Mouse (Mus musculus) urinary bladder, adult 18-20 months (tissue): ENCODE data around the gene Gtsf1l.
A peak's percentile ranks its signal among the peaks of the same experiment; 100 is the strongest.

Source experiments
- DNase-seq, 2 experiments: peaks; one replicate each; pipeline ENCODE4 v3.0.0; 2022; ENCODE audit warnings: low spot score in 2 of 2, mixed read lengths in 2 of 2

Gene Gtsf1l

DNA sequence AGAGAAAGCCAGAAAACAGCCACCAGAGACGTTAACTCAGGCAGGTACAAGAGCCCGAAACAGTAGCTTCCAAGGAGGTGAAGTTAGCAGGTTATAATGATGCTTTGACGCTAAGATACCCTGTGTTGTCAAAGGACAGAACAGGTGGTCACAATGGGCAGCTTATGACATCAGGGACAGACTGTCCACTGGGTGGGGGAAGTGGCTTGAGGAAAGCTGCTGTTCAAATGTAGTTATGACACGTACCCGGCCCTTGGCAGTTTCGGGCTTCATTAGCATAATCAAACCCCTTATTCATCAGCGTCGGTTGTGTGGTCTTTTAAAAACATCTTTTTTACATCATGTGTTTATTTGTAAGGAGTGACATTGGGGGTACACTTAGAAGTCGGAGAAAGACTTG is at the start of gene Gtsf1l:
Gtsf1l (minus strand) TSS at position 128 of the 400 bp plus-strand sequence.
- no peak for DNase-seq

DNA sequence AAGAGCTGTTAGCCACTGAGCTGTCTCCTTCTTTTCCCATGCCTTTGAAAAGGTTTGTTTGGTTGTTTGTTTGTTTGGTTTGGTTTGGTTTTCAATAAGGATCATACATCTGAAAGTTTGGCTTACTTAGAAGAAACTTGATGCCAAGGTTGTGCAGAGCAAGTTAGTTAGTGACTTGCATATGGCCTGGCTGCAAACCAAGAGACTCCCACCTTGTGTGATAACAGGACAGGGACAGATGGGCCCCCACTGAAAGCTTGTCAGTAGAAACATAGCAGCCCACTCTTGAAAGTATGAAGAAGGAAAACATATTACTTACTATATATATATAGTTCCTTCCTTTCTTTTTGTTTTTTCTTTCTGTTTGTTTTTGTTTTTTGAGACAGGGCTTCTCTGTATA is 49.3 kb upstream of the Gtsf1l start:
- no peak for DNase-seq

DNA sequence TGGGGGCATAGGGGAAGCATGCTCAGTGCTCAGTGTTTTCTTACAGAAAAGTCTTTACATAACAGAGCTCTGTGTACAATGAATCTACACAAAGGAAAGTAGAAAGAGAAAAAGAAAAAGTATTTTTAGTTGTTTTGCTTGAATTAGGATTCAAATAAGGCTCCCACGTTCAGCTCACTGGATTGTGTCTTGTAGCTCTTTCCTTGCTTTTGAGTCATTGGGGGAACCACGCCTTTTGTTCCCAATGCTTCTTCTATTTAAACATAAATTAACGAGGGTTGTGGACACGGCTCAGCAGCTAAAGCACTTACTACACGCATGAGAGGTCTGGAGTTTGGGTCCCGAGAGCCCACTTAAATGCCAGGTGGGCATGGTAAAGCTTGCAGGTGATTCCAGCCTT is 48.3 kb upstream of the Gtsf1l start:
- DNase-seq: no peak

DNA sequence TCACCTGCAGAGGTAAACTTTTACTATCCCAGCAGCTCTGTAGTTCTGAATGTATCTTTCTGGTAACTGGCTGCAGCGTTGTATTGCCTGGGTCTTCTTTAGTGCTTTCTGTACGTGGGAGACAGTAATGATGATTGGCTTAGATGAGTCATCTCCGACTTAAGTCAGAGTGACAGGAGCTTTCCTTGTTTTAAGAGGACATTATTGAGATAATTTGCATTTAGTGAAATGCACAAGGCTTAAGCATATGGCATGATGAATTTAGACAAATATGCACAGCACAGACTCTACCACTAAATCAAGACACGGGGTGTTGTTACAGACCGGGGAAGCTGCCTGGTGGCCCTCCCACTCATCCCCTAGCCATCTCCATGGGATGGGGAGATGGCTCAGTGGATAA is 44.7 kb upstream of the Gtsf1l start:
- DNase-seq: no peak

DNA sequence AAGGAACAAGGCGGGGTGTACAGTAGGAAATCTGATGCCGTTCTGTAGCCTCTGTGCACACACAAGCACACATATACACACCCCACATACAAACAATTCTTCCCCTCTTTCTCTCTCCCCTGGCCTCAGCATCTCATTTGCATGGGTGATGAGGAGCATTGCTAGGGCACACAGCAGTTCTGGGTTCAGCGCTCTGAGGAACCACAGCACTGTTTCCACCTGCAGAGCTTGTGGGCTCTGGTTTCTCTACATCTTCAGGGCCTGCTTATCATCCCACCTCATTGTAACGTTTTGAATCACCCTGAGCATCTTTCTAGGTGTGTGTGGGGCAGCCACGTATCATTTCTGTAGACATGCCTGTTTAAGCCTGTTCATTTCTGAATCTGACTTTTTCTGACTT is 43.2 kb upstream of the Gtsf1l start:
- DNase-seq: no peak

DNA sequence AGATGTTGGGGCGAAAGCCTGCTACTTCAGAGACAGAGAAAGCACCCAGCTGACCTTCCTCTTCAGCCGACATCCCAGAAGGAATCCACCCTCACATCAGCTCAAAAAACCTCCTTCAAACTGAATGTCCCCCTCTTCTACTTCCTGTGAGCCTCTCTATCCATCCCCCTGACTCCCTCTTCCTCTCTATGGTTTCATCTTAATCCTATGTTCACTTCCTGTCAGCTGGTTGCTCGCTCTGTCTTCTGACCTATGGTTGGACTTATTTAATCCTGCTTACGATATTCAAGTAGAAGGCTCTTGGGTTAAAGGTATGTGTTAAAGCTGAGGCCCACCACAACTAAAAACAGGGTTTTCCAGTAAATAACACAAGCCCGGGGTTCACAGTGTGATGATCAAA is 35.8 kb upstream of the Gtsf1l start:
- no peak for DNase-seq

DNA sequence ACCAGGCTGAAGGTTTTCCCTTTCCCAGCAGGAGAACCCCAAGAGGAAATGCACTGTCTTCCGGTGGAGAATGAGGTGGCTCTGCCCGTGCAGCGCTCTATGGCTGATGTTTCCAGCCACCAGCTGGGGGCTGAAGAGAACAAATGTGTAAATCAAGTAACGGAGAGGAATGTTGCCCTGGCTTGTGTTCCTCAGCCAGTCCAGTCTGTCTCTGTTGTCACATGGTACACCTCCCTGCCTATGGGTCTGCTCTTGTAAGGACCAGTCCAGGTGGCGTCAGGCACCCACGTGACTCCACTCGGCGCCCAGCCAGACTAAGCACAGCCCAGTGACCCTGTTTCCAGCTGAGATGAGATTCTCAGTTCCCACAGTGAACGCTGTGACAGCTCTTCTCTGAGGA is 34.7 kb upstream of the Gtsf1l start:
- no peak for DNase-seq

DNA sequence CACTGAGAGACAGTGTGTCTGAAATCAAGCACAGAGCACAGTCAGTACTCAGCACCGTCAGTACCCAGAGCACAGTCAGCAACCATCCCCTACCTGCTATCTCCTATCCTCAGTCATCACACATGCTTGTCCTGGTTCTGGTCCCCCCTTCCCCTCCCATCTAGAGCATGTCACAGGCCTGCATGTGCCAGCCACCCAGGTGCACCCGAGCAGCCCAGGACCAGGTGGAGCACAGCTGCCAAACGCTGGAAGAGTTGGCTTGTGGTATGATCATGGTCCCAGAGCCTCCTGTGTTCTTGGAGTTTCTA is 33.7 kb upstream of the Gtsf1l start:
- DNase-seq: no peak

DNA sequence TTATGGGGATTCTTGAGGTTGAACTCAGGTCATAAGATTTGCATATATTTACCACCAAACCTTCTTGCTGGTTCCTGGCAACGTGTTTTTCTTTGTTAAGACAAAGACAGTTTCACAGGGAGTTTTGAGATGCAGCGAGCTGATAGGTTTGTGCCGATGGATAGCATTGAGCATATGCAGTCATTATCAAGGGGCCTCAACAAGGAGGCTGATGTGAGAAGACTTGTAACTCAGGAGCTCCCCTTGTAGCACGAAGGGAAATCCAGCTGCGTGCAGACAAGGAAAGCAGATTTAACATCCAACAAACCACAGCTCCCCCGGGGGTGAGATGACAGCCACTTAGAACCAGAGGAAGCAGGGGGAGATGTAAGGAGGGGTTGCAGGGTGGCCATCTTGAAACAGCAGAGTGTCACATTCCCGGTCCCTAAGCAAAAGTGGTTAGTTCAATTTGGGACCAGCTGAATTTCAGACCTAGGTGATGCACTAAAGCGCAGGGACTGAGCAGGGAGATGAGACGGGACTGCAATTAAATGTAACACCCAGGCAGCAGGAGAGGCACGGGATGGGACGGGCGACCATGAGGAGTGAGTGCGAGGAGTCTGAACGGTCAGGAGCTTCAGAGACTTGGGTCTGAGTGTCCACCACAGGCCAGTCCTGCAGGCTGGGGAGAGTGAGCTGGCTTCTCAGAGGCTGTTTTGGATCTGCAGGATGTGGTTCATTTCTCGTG is 33.1 kb upstream of the Gtsf1l start:
- no peak for DNase-seq

DNA sequence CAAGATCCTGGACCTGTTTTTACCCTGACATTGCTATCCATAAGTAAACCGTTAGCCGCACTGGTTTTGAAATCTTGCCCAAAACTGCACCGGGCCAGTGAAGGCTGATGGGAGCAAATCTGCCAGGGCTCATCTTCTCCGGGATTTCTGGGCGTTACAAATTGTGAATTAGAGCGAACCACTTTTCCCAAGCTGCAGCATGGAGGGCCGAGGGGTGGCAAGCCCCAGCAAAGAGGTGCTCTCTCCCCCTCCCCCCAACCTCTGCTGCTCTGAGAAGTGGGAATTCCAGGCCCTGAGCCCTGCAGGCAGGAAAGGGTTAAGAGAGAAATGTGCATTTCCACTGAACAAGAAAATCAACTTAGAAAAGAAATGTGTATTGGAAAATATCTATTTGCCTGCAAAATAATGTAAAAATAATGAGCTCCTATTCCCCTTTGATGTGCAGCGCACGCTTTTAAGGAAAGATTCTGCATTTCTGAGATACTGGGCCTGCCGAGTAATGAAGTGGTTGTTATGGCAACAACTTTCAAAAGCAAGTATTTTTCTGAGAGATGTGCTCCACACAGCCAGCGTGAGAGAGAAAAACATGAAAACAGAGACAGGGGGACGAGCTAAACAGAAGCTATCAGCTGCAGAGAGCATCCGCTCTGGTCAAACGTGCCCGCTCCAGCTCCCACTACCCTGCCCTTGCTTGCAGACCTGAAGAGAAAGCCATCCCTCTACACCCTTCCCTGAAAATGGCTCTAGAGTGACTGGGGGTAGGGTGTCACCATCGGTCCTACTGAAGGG is 24.0 kb upstream of the Gtsf1l start:
- no peak for DNase-seq

DNA sequence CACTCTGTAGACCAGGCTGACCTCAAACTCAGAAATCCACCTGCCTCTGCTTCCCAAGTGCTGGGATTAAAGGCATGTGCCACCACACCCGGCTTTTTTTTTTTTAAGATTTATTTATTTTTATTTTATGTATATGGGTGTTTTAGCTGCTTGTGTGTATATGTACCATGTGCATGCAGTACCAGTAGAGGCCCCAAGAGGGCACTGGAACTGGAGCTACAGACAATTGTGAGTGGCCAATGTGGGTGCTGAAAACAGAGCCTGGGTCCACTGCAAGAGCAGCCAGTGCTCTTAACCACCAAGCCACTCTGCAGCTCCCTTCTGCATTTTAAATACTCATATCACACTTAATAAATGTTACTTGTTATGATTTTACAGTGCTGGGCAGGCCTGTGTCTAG is 23.1 kb upstream of the Gtsf1l start:
- no peak for DNase-seq

DNA sequence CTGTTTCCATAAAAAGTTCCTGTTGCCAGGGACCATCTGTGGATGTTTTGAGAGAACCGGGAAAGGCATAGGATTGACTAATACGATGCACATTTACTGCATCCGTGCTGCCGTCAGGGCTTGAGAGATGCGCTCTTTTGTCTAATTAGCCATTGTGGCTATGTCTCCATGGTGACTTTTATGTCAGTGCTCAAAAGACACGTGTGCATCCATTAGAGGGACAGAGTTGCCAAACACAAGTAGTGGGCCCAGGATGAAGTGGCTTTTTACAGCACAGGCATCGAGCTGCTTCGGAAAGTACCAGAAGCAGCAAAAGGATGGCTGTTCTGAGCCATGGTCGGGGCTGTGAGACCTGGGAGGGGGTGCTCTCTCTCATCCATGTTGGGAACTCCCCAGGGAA is 20.7 kb upstream of the Gtsf1l start:
- no peak for DNase-seq

DNA sequence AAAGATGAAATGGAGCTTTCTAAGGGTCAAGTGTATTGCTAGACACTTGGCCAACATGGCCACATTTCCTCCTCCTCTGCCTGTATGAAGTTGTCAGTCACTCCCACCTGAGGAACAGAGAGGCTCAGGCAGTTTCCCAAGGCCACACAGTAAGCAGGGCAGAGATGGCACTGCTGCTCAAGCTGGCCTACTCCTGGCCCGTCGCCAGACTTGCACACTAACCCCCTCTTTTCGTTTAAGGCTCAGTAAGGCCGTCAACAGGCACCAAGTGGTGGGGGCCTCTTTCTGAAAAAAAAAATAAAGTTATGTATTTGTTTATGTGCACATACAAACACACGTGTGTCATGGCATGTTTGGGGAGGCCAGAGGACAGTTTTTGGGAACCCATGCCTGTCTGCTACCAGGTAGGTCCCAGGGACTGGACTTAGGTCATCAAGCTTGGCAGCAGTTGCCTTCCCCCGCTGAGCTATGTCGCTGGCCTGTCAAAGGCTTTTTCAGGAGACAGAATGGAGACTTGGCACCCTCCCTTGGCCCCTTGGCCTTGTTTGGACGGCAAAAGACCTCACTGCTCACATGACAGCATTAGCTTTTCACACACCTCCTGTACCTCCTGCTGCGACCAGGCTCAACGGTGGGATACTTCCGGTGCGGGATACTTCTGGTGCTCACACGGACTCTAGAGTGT is 16.6 kb upstream of the Gtsf1l start:
- DNase-seq: no peak

DNA sequence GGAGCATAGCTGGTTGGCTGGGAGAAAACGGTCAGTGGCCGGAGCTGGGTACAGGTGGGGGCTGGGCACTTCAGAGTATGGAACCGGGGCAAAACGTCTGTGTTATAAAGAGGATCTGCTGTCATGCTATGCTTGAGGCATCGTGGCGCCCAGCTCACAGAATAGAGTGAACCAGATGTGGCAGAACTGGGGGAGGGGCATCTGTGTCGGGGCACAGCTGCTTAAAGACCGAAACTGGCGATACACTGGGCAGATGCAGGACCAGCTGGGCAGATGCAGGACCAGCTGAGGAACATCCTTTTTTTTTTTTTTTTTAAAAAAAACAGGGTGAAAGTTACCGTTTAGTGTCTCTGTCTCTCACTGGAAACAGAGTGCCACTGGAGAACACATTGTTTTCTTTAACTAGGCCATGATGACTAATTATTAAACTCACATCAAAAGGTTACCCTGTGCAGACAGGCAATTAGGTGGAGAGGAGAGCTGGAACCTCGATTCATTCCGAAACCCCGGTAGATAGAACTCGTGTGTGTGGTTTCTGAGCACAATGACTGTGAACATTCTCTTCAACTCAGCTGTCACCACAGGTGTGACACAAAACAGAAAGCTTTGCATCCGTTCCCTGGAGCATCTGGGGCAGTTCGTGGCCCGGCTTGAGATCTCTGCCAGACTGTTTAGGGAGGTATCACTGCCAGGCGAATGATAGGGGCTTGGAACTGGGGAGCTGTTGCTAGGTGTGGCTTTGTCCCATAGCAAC is 15.4 kb upstream of the Gtsf1l start:
- DNase-seq: no peak

DNA sequence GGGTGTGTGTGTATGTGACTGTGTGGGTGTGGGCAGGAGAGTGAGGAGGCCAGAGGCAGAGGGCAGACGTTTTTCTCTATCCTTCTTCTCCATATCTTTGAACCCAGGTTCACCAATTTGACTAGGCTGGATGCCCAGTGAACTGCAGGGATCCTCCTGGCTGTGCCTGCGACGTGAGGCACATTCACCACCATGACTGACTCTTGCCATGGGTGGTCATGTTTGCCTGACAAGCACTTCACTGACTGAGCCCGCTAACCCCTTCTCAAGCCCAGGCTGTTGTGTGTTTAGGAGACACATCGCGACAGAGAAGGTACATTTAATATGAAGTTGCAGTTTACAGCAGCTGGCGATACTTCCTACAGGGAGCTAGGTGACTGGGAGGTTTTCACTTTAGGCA is 14.6 kb upstream of the Gtsf1l start:
- no peak for DNase-seq

DNA sequence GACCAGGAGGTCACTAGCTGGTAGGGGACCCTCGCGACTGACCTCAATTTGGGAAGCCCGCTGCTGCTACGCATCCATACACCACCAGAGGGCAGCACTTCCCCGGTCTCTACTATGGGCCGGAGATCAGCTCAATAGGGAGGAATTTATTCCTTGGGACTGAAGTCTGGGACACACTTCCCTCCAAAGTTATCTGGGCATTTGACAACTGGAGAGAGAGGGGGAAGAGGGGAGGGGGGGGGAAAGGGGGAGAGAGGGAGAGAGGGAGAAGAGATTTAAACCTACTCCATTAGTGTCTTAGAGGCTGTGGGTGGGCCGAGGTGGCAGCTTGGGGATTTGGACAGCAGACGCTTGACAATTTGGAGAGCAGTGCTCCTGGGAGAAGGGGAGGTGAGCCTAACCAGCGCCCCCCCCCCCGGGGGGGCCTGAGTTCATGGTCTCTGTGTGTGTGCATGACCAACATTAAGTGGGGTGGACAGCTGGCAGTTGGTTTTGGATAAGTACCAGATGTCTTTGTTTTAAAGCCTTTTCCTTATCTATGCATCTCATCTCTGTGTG is 14.1 kb upstream of the Gtsf1l start:
- DNase-seq: peak; percentile 29 to 60

DNA sequence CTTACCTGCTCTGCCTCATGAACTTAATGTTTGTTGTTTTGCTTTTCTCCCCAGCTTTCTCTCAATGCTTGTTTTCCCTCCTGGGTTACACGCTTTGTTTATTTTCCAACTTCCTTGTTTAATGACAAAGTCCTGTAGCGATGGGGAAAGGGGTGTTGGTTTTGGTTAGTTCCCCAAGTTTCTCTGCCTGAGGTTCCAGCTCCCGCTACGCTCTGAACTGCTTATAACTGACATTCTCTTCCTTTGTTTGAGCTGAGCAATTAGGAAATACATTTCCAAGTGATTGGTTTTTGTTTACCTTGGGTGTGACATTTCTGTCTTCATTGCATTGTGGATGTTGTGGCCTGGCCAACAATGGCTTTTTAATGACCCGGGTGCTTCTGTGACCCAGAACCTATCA is 12.9 kb upstream of the Gtsf1l start:
- DNase-seq: no peak

DNA sequence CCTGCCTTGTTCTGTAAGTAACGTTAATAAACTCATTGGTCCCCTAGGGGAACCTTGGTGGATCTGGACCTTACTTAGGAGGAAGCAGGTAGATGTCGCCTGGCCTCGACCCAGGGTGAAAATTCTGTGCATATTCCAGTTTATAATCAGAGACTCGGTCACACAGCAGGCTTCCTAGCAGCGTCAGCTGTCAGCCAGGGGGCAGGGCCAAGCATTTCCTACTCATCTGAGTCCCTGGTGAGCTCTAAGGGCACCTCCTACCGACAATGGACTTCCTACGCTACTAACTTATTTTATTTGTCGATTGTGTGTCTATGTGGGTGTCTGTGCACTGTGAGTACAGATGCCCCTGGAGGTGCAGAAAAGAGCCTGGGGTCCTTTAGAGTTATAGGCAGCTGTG is 12.3 kb upstream of the Gtsf1l start:
- DNase-seq: no peak

DNA sequence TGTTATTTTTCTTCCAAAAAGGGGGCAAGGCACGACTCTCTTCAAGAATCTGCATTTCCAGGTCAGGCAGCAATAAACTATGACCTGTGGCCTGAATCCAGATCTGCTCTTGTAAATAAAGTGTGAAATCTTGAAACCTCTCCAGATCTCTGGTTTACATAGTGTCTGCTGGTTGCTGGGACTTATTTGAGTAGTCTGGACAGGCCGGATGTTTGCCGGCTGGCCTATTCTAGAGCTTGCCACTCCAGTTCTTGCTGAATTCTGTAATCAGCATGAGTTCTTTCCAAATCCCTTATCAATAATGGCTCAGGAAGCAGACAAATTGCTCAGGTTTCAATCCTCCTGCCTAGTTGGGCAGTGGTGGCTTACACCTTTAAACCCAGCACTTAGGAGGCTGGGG is 8.1 kb upstream of the Gtsf1l start:
- DNase-seq: peak in 1 of 2 experiments; percentile 16

DNA sequence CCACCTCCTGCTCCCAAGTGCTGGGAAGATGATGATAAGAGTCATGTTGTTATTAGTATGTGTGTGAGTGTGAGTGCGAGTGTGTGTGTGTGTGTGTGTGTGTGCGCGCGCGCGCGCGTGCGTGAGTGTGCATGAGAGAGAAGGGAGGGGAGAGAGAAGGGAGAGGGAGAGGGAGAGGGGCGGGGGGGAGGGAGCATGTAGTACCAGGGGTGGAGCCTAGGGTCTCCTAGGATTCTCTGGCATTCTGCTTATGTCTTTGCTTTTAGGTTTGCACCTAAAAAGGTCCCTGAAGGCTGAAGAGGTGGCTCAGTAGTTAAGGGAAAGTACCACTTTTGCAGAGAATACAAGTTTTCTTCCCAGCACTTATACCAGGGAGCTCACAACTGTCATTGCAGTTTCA is 7.3 kb upstream of the Gtsf1l start:
- DNase-seq: no peak

DNA sequence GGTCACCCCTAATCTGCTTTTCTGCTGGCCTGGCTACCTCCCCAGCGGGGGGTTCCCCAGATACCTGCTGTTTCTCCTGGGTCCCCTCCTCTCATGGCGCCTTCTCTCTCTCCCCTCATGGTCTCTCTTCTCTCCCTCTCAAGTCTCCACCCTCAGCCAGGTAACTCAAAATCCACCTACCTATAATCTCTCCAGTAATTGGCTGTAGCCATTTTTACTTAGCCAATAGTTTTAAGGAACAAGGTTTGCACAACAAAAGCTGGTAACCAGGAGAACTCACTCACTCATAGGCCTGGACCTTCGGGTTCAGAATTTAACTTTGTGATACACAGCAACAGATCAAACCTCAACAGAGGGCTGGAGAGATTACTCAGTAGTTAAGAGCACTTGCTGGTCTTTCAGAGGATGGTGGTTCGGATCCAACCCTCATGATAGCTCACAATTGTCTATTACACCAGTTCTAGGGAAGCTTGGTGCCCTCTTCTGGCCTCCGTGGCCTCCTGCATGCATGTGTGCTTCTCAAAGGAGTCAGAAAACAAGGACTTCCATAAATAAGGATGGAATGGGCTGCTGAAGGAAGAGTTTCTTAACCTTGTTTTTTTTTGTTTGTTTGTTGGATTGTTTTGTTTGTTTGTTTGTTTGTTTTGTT is 1.9 kb upstream of the Gtsf1l start:
- no peak for DNase-seq

DNA sequence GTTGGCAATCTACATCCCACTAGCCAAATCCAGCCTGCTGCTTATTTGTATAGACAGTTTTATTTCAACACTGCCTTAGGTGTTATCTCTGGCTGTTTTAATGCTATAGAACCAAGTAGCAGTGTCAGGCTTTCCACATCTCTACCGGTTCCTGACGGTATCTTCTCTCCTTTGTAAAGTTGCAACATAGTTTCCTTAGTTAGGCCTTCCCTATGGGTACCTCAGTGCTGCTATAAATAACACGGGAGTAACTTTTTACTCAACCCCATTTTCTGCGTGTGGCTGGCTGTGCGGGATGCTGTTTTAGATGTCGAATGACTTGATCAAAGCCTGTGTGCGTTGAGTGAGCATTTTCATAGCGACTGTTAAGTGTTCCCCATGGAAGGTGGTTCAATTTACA is 1.1 kb downstream of the Gtsf1l start:
- no peak for DNase-seq
